ENCODE assay signal across 23 mouse cellular contexts in the genomic region with DNA sequence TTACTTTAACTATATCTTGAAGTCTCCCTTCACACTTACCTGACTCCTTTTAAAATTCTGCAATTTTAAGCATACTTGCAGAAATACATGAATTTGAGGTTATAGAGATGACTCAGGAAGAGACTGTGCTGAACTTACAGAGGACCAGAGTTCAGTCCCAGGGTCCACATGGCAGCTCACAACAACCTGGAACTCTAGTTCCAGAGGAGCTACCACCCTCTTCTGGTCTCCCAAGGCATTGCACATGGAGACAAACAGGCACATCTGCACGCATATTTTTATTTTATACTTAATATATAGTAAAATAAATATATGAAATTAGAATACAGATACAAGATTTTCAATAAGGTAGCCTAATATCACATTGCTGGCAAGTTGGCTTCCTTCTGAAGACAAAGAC.
DNase-seq lines count a peak whose midpoint lies in the region; ATAC-seq and TF ChIP-seq lines count a peak whose summit lies in the region.
"Had no signal": no experiment of that assay in that cellular context is flagged by ENCODE, and none has a peak within 500 bp of the region (broad histone marks: within the 10 kb centered on the region; RNA-seq: fewer than 3 reads in every experiment).

No protein-coding gene starts in this region.

- H3K27ac ChIP-seq in intestine, postnatal 0 days (ENCODE audit: low read depth, low read length), result no peak overlapping the region
- H3K27ac ChIP-seq in intestine, embryonic 16.5 days (ENCODE audit: low read length), result no peak overlapping the region
- no peak overlapping the region for H3K27ac ChIP-seq in ES-E14 (ENCODE audit: insufficient read depth, low read depth, low read length, poor library complexity, severe bottlenecking)
- H3K27ac ChIP-seq: embryonic facial prominence, embryonic 10.5 days; embryonic facial prominence, embryonic 12.5 days; forebrain, embryonic 13.5 days; forebrain, embryonic 15.5 days had no signal

- H3K9me3 ChIP-seq in intestine, postnatal 0 days (ENCODE audit: control insufficient read depth), result no peaks in the 10 kb centered on the region
- H3K9me3 ChIP-seq in intestine, embryonic 16.5 days (ENCODE audit: control insufficient read depth, low read length), result no peaks in the 10 kb centered on the region
- H3K9me3 ChIP-seq in E14TG2a.4 (ENCODE audit: low read length), result no peaks in the 10 kb centered on the region
- no peaks in the 10 kb centered on the region for H3K9me3 ChIP-seq in ES-E14 (ENCODE audit: control insufficient read depth, insufficient read depth, low read depth, low read length)
- H3K9me3 ChIP-seq: embryonic facial prominence, embryonic 10.5 days; embryonic facial prominence, embryonic 12.5 days; forebrain, embryonic 13.5 days; forebrain, embryonic 15.5 days had no signal

- no peaks in the 10 kb centered on the region for H3K36me3 ChIP-seq in intestine, postnatal 0 days (ENCODE audit: control insufficient read depth, insufficient read depth)
- no peaks in the 10 kb centered on the region for H3K36me3 ChIP-seq in intestine, embryonic 16.5 days (ENCODE audit: control insufficient read depth, insufficient read depth, low read length)
- H3K36me3 ChIP-seq in E14TG2a.4 (ENCODE audit: insufficient read depth, low read length) (no peaks in the 10 kb centered on the region), ES-E14 (ENCODE audit: control insufficient read depth, insufficient read depth, low read length, poor library complexity, severe bottlenecking) (no peaks in the 10 kb centered on the region)
- H3K36me3 ChIP-seq: embryonic facial prominence, embryonic 10.5 days; embryonic facial prominence, embryonic 12.5 days; forebrain, embryonic 15.5 days had no signal

- peak; percentile 9 for DNase-seq in ES-E14 (ENCODE audit: low read depth, low spot score)
- peak; percentile 46 for DNase-seq in ZHBTc4 (ENCODE audit: low read depth, low spot score)
- DNase-seq in c-Kit-positive CD71-positive TER-119-positive erythroid progenitor cells, embryonic 14.5 days (ENCODE audit: low spot score), result no peak
- DNase-seq in spleen, adult 12 weeks (ENCODE audit: low spot score), result no peak
- DNase-seq in embryo, embryonic 11 days, result no peak
- DNase-seq: adrenal gland, adult 2 months; adrenal gland, postnatal 10 days; adrenal gland, postnatal 25 days; B cell, adult 2 months; cerebellum, adult 11-12 months; cerebellum, adult 2 months; cerebellum, adult 9-10 months; cerebellum, postnatal 10 days; cerebellum, postnatal 25 days had no signal

- no peaks in the 10 kb centered on the region for H3K4me1 ChIP-seq in intestine, postnatal 0 days (replicated peaks; ENCODE audit: control insufficient read depth, insufficient read depth, low read length)
- H3K4me1 ChIP-seq in intestine, embryonic 16.5 days (ENCODE audit: control insufficient read depth, insufficient read depth, low read length), result no peaks in the 10 kb centered on the region
- no peaks in the 10 kb centered on the region for H3K4me1 ChIP-seq in E14TG2a.4 (replicated peaks; ENCODE audit: low read depth, low read length)
- no peaks in the 10 kb centered on the region for H3K4me1 ChIP-seq in ES-E14 (ENCODE audit: control insufficient read depth in 2 of 2, insufficient read depth in 2 of 2, low read length in 2 of 2, poor library complexity in 1 of 2)
- H3K4me1 ChIP-seq: embryonic facial prominence, embryonic 10.5 days; embryonic facial prominence, embryonic 12.5 days; forebrain, embryonic 13.5 days; forebrain, embryonic 15.5 days had no signal

- ATAC-seq in intestine, postnatal 0 days, result no peak
- ATAC-seq in intestine, embryonic 16.5 days, result no peak
- ATAC-seq: CD4-positive, CD25-positive, alpha-beta regulatory T cell, adult 4 months; forebrain, embryonic 13.5 days; forebrain, embryonic 15.5 days had no signal

- no peaks in the 10 kb centered on the region for H3K27me3 ChIP-seq in intestine, postnatal 0 days (replicated peaks; ENCODE audit: control insufficient read depth, insufficient read depth, low read length)
- no peaks in the 10 kb centered on the region for H3K27me3 ChIP-seq in intestine, embryonic 16.5 days (replicated peaks; ENCODE audit: control insufficient read depth, insufficient read depth, low read length)
- no peaks in the 10 kb centered on the region for H3K27me3 ChIP-seq in E14TG2a.4 (ENCODE audit: insufficient read depth, low read length)
- H3K27me3 ChIP-seq: CH12.LX; embryonic facial prominence, embryonic 12.5 days; forebrain, embryonic 13.5 days; forebrain, embryonic 15.5 days had no signal

- no peak overlapping the region for H3K4me2 ChIP-seq in intestine, postnatal 0 days (replicated peaks; ENCODE audit: low read depth)
- H3K4me2 ChIP-seq in intestine, embryonic 16.5 days (ENCODE audit: low read depth, low read length), result no peak overlapping the region
- H3K4me2 ChIP-seq: embryonic facial prominence, embryonic 12.5 days; forebrain, embryonic 13.5 days; forebrain, embryonic 15.5 days had no signal

- in situ Hi-C loops in ES-E14 (cut with MboI; ENCODE audit: low sequenced_read_pairs in 2 of 2, unreplicated experiment in 2 of 2), result no loop called here

- 84% methylated on average over 1 of the region's 1 CpGs for WGBS in intestine, postnatal 0 days
- WGBS in intestine, embryonic 16.5 days, result 88% methylated on average over 1 of the region's 1 CpGs

- no peak overlapping the region for H3K9ac ChIP-seq in intestine, postnatal 0 days (ENCODE audit: low read depth, low read length)
- H3K9ac ChIP-seq in intestine, embryonic 16.5 days (ENCODE audit: low read depth, low read length), result no peak overlapping the region
- H3K9ac ChIP-seq in ES-E14 (ENCODE audit: insufficient read depth, low read depth, low read length, poor library complexity, severe bottlenecking), result no peak overlapping the region
- H3K9ac ChIP-seq: embryonic facial prominence, embryonic 12.5 days; forebrain, embryonic 13.5 days; forebrain, embryonic 15.5 days had no signal

- 0 out of 2 replicates have a peak, but pooled peaks have one; percentile 4 for TF ChIP-seq CTCF in intestine, postnatal 0 days (IDR thresholded peaks at IDR 0.05; ENCODE audit: low read depth)
- peak; percentile 33 for TF ChIP-seq CTCF in E14TG2a.4 (conservative IDR thresholded peaks at IDR 0.05; ENCODE audit: low read length)

- no peak overlapping the region for H3K4me3 ChIP-seq in intestine, postnatal 0 days (ENCODE audit: low read depth, low read length)
- H3K4me3 ChIP-seq in intestine, embryonic 16.5 days (ENCODE audit: low read length), result no peak overlapping the region
- H3K4me3 ChIP-seq in E14TG2a.4 (replicated peaks; ENCODE audit: low read length) (no peak overlapping the region), ES-E14 (ENCODE audit: insufficient read depth in 1 of 2, low read depth in 1 of 2, low read length in 2 of 2, poor library complexity in 1 of 2, severe bottlenecking in 1 of 2) (no peak overlapping the region; a peak in 1 of 4 replicates)
- H3K4me3 ChIP-seq: embryonic facial prominence, embryonic 10.5 days; embryonic facial prominence, embryonic 12.5 days; forebrain, embryonic 13.5 days; forebrain, embryonic 15.5 days had no signal

TF ChIP-seq in ES-E14, 5 proteins besides CTCF, POLR2A, EP300 and RAD21:
- TF ChIP-seq CHD2 (IDR thresholded peaks at IDR 0.05; ENCODE audit: low read depth, low read length) (no peak), HCFC1 (IDR thresholded peaks at IDR 0.05; ENCODE audit: borderline replicate concordance, insufficient read depth, low read length) (no peak), ZNF384 (IDR thresholded peaks at IDR 0.05; ENCODE audit: low read depth, low read length) (no peak), ZC3H11A (IDR thresholded peaks at IDR 0.05; ENCODE audit: borderline replicate concordance, low read depth, low read length) (no peak), MAFK (IDR thresholded peaks at IDR 0.05; ENCODE audit: insufficient read depth, low read depth, low read length) (no peak)

Comparison
In these comparisons a context has a peak if more than half of its experiments do, and no peak if none do; other contexts are left out.
1. DNase-seq: peak in ES-E14 (single experiment) and ZHBTc4 (single experiment); none in c-Kit-positive CD71-positive TER-119-positive erythroid progenitor cells, embryonic 14.5 days (single experiment), spleen, adult 12 weeks (single experiment) and embryo, embryonic 11 days (single experiment).